ENCODE assay signal across 25 mouse cellular contexts in genomic region chr15:63446288-63446687, GRCm38 (mm10).
"Had no signal": no experiment of that assay in that cellular context is flagged by ENCODE, and none has a peak within 500 bp of the region (broad histone marks: within the 10 kb centered on the region; RNA-seq: fewer than 3 reads in every experiment).

No protein-coding gene starts in this region.

- H3K4me3 ChIP-seq: gastrocnemius, adult 2 months; heart, embryonic 10.5 days; heart, embryonic 12.5 days; hindbrain, embryonic 10.5 days; hindbrain, embryonic 12.5 days; intestine, embryonic 15.5 days; layer of hippocampus, adult 2 months; left cerebral cortex, adult 2 months; limb, embryonic 13.5 days; limb, embryonic 15.5 days; liver, embryonic 12.5 days had no signal

- H3K9me3 ChIP-seq: heart, embryonic 10.5 days; heart, embryonic 12.5 days; hindbrain, embryonic 10.5 days; hindbrain, embryonic 12.5 days; intestine, embryonic 15.5 days; limb, embryonic 13.5 days; limb, embryonic 15.5 days; liver, embryonic 12.5 days had no signal

- H3K9ac ChIP-seq: heart, embryonic 12.5 days; hindbrain, embryonic 12.5 days; hindbrain, embryonic 14.5 days; intestine, embryonic 15.5 days; limb, embryonic 13.5 days; limb, embryonic 15.5 days; liver, embryonic 12.5 days; liver, embryonic 14.5 days had no signal

- H3K27me3 ChIP-seq: heart, embryonic 12.5 days; hindbrain, embryonic 12.5 days; intestine, embryonic 15.5 days; limb, embryonic 13.5 days; limb, embryonic 15.5 days; liver, embryonic 12.5 days had no signal

- H3K4me2 ChIP-seq: heart, embryonic 12.5 days; hindbrain, embryonic 12.5 days; hindbrain, embryonic 14.5 days; intestine, embryonic 15.5 days; limb, embryonic 13.5 days; limb, embryonic 15.5 days; liver, embryonic 12.5 days had no signal

- ATAC-seq: hindbrain, embryonic 16.5 days; inflammation-experienced regulatory T-cells, adult 6 months; intestine, embryonic 15.5 days; intestine, postnatal 0 days; liver, embryonic 12.5 days had no signal

- H3K4me1 ChIP-seq: heart, embryonic 10.5 days; heart, embryonic 12.5 days; hindbrain, embryonic 10.5 days; hindbrain, embryonic 12.5 days; intestine, embryonic 15.5 days; limb, embryonic 15.5 days; liver, embryonic 12.5 days had no signal

- H3K36me3 ChIP-seq: heart, embryonic 10.5 days; heart, embryonic 12.5 days; hindbrain, embryonic 10.5 days; hindbrain, embryonic 12.5 days; intestine, embryonic 15.5 days; limb, embryonic 13.5 days; limb, embryonic 15.5 days; liver, embryonic 12.5 days had no signal

- H3K27ac ChIP-seq: gastrocnemius, adult 2 months; heart, embryonic 10.5 days; hindbrain, embryonic 10.5 days; hindbrain, embryonic 12.5 days; hindbrain, embryonic 14.5 days; intestine, embryonic 15.5 days; layer of hippocampus, adult 2 months; left cerebral cortex, adult 2 months; limb, embryonic 13.5 days; limb, embryonic 15.5 days; liver, embryonic 12.5 days; liver, embryonic 14.5 days had no signal

- DNase-seq: gastrocnemius, adult 2 months; gastrocnemius, postnatal 10 days; gastrocnemius, postnatal 25 days; heart, adult 18-20 months; heart, postnatal 10 days; heart, postnatal 4 days; kidney, adult 8-10 months; kidney, postnatal 14 days; kidney, postnatal 36 days; left cerebral cortex, postnatal 4 days had no signal
